Mouse (Mus musculus): Measurements from ENCODE around the gene Rbm15. TPM values are rescaled to one million over a fixed set of nuclear protein-coding genes. Genes with fewer than 3 reads are reported as not detected.
A peak's percentile ranks its signal among the peaks of the same experiment; 100 is the strongest.

Gene Rbm15
- polyA plus RNA-seq, 1 experiment from 2014 or later = 16.7 TPM

GRCm38 (mm10) chr3:107360341-107360740 lies 26.9 kb upstream of the Rbm15 start:
- no peaks in the 10 kb centered on the region for H3K9me3 ChIP-seq (ENCODE audit: control insufficient read depth, low read length)
- no peaks in the 10 kb centered on the region for H3K4me1 ChIP-seq (replicated peaks; ENCODE audit: control insufficient read depth, insufficient read depth, low read length)
- 0 out of 2 replicates have a peak, but pooled peaks cover 3% of the 10 kb centered on the region for H3K27me3 ChIP-seq (replicated peaks; ENCODE audit: control insufficient read depth, insufficient read depth, low read length)
- no peaks in the 10 kb centered on the region for H3K36me3 ChIP-seq (ENCODE audit: control insufficient read depth, insufficient read depth, low read length)
- H3K27ac ChIP-seq (ENCODE audit: low read depth) = no peak overlapping the region
- no peak for DNase-seq (ENCODE audit: low spot score)
- no peak for ATAC-seq (replicated peaks; ENCODE audit: low FRiP score, low TSS enrichment, low read depth)
- 56% methylated on average over 4 of the region's 4 CpGs for WGBS
- no peak overlapping the region for H3K4me2 ChIP-seq (ENCODE audit: low read length)
- no peak overlapping the region for H3K9ac ChIP-seq (ENCODE audit: low read length)
- H3K4me3 ChIP-seq (ENCODE audit: low read depth, low read length) = no peak overlapping the region

GRCm38 (mm10) chr3:107357700-107358234 lies 24.3 kb upstream of the Rbm15 start:
- no peak for ATAC-seq (replicated peaks; ENCODE audit: low FRiP score, low TSS enrichment, low read depth)
- Histone ChIP-seq H3K9me3 (ENCODE audit: control insufficient read depth, low read length) (no peaks in the 10 kb centered on the region), H3K27ac (ENCODE audit: low read depth) (no peak overlapping the region), H3K9ac (ENCODE audit: low read length) (no peak overlapping the region), H3K36me3 (ENCODE audit: control insufficient read depth, insufficient read depth, low read length) (no peaks in the 10 kb centered on the region), H3K4me3 (ENCODE audit: low read depth, low read length) (no peak overlapping the region), H3K4me1 (replicated peaks; ENCODE audit: control insufficient read depth, insufficient read depth, low read length) (no peaks in the 10 kb centered on the region), H3K27me3 (replicated peaks; ENCODE audit: control insufficient read depth, insufficient read depth, low read length) (0 out of 2 replicates have a peak, but pooled peaks cover 3% of the 10 kb centered on the region), H3K4me2 (ENCODE audit: low read length) (no peak overlapping the region)
- DNase-seq (ENCODE audit: low spot score) = no peak
- 54% methylated on average over 3 of the region's 3 CpGs for WGBS

- Histone ChIP-seq H3K36me3 (ENCODE audit: control insufficient read depth, insufficient read depth, low read length) (no peaks in the 10 kb centered on the region), H3K4me2 (ENCODE audit: low read length) (peak overlapping the region; percentile 7; the same call in 1 of the 2 replicates), H3K9ac (ENCODE audit: low read length) (0 out of 2 replicates have a peak overlapping the region, but pooled peaks have one; percentile 25), H3K4me3 (ENCODE audit: low read depth, low read length) (no peak overlapping the region), H3K27me3 (replicated peaks; ENCODE audit: control insufficient read depth, insufficient read depth, low read length) (0 out of 2 replicates have a peak, but pooled peaks cover 3% of the 10 kb centered on the region), H3K27ac (ENCODE audit: low read depth) (no peak overlapping the region), H3K4me1 (replicated peaks; ENCODE audit: control insufficient read depth, insufficient read depth, low read length) (no peaks in the 10 kb centered on the region), H3K9me3 (ENCODE audit: control insufficient read depth, low read length) (no peaks in the 10 kb centered on the region)
- 1% methylated on average over 11 of the region's 11 CpGs for WGBS
- DNase-seq (ENCODE audit: low spot score) (peak; percentile 77), ATAC-seq (replicated peaks; ENCODE audit: low FRiP score, low TSS enrichment, low read depth) (peak; percentile 90)
Measured at GRCm38 (mm10) chr3:107356964-107357441, 23.5 kb upstream of the Rbm15 start.

GRCm38 (mm10) chr3:107355618-107356260 lies 22.3 kb upstream of the Rbm15 start:
- 80% methylated on average over 6 of the region's 6 CpGs for WGBS
- no peaks in the 10 kb centered on the region for H3K36me3 ChIP-seq (ENCODE audit: control insufficient read depth, insufficient read depth, low read length)
- ATAC-seq (replicated peaks; ENCODE audit: low FRiP score, low TSS enrichment, low read depth) (no peak), DNase-seq (ENCODE audit: low spot score) (no peak)
- H3K27me3 ChIP-seq (replicated peaks; ENCODE audit: control insufficient read depth, insufficient read depth, low read length) = 0 out of 2 replicates have a peak, but pooled peaks cover 3% of the 10 kb centered on the region
- H3K4me3 ChIP-seq (ENCODE audit: low read depth, low read length) = no peak overlapping the region
- no peak overlapping the region for H3K27ac ChIP-seq (ENCODE audit: low read depth)
- no peaks in the 10 kb centered on the region for H3K4me1 ChIP-seq (replicated peaks; ENCODE audit: control insufficient read depth, insufficient read depth, low read length)
- H3K4me2 ChIP-seq (ENCODE audit: low read length) = no peak overlapping the region
- H3K9me3 ChIP-seq (ENCODE audit: control insufficient read depth, low read length) = no peaks in the 10 kb centered on the region
- no peak overlapping the region for H3K9ac ChIP-seq (ENCODE audit: low read length)

- WGBS = 54% methylated on average over 3 of the region's 3 CpGs
- no peaks in the 10 kb centered on the region for H3K27me3 ChIP-seq (replicated peaks; ENCODE audit: control insufficient read depth, insufficient read depth, low read length)
- no peak overlapping the region for H3K27ac ChIP-seq (ENCODE audit: low read depth)
- no peak overlapping the region for H3K9ac ChIP-seq (ENCODE audit: low read length)
- no peaks in the 10 kb centered on the region for H3K9me3 ChIP-seq (ENCODE audit: control insufficient read depth, low read length)
- H3K4me3 ChIP-seq (ENCODE audit: low read depth, low read length) = no peak overlapping the region
- no peaks in the 10 kb centered on the region for H3K4me1 ChIP-seq (replicated peaks; ENCODE audit: control insufficient read depth, insufficient read depth, low read length)
- no peak overlapping the region for H3K4me2 ChIP-seq (ENCODE audit: low read length)
- ATAC-seq (replicated peaks; ENCODE audit: low FRiP score, low TSS enrichment, low read depth) = no peak
- H3K36me3 ChIP-seq (ENCODE audit: control insufficient read depth, insufficient read depth, low read length) = no peaks in the 10 kb centered on the region
- DNase-seq (ENCODE audit: low spot score) = no peak
Measured at GRCm38 (mm10) chr3:107351706-107352105, 18.2 kb upstream of the Rbm15 start.

- H3K4me1 ChIP-seq (replicated peaks; ENCODE audit: control insufficient read depth, insufficient read depth, low read length) = no peaks in the 10 kb centered on the region
- 74% methylated on average over 3 of the region's 3 CpGs for WGBS
Measured at GRCm38 (mm10) chr3:107349006-107349405, 15.5 kb upstream of the Rbm15 start.

GRCm38 (mm10) chr3:107345033-107345725 lies 11.7 kb upstream of the Rbm15 start:
- no peaks in the 10 kb centered on the region for H3K36me3 ChIP-seq (ENCODE audit: control insufficient read depth, insufficient read depth, low read length)
- no peak overlapping the region for H3K27ac ChIP-seq (ENCODE audit: low read depth)
- ATAC-seq (replicated peaks; ENCODE audit: low FRiP score, low TSS enrichment, low read depth) = no peak
- no peak overlapping the region for H3K9ac ChIP-seq (ENCODE audit: low read length)
- no peak overlapping the region for H3K4me3 ChIP-seq (ENCODE audit: low read depth, low read length)
- DNase-seq (ENCODE audit: low spot score) = no peak
- no peaks in the 10 kb centered on the region for H3K9me3 ChIP-seq (ENCODE audit: control insufficient read depth, low read length)
- H3K4me1 ChIP-seq (replicated peaks; ENCODE audit: control insufficient read depth, insufficient read depth, low read length) = no peaks in the 10 kb centered on the region
- WGBS = 39% methylated on average over 3 of the region's 3 CpGs
- no peak overlapping the region for H3K4me2 ChIP-seq (ENCODE audit: low read length)
- H3K27me3 ChIP-seq (replicated peaks; ENCODE audit: control insufficient read depth, insufficient read depth, low read length) = no peaks in the 10 kb centered on the region

More at GRCm38 (mm10) chr3:107349006-107349405, 15.5 kb upstream of the Rbm15 start:
- Histone ChIP-seq H3K27ac (ENCODE audit: low read depth) (no peak overlapping the region), H3K4me2 (ENCODE audit: low read length) (no peak overlapping the region), H3K9me3 (ENCODE audit: control insufficient read depth, low read length) (no peaks in the 10 kb centered on the region), H3K36me3 (ENCODE audit: control insufficient read depth, insufficient read depth, low read length) (no peaks in the 10 kb centered on the region), H3K4me3 (ENCODE audit: low read depth, low read length) (no peak overlapping the region), H3K27me3 (replicated peaks; ENCODE audit: control insufficient read depth, insufficient read depth, low read length) (no peaks in the 10 kb centered on the region), H3K9ac (ENCODE audit: low read length) (no peak overlapping the region)
- DNase-seq (ENCODE audit: low spot score) (no peak), ATAC-seq (replicated peaks; ENCODE audit: low FRiP score, low TSS enrichment, low read depth) (no peak)

- no peak overlapping the region for H3K9ac ChIP-seq (ENCODE audit: low read length)
- no peak for DNase-seq (ENCODE audit: low spot score)
- no peak overlapping the region for H3K4me2 ChIP-seq (ENCODE audit: low read length)
- no peak overlapping the region for H3K27ac ChIP-seq (ENCODE audit: low read depth)
- H3K36me3 ChIP-seq (ENCODE audit: control insufficient read depth, insufficient read depth, low read length) = no peaks in the 10 kb centered on the region
- no peaks in the 10 kb centered on the region for H3K4me1 ChIP-seq (replicated peaks; ENCODE audit: control insufficient read depth, insufficient read depth, low read length)
- no peak for ATAC-seq (replicated peaks; ENCODE audit: low FRiP score, low TSS enrichment, low read depth)
- H3K9me3 ChIP-seq (ENCODE audit: control insufficient read depth, low read length) = no peaks in the 10 kb centered on the region
- H3K27me3 ChIP-seq (replicated peaks; ENCODE audit: control insufficient read depth, insufficient read depth, low read length) = no peaks in the 10 kb centered on the region
- WGBS = 47% methylated on average over 3 of the region's 3 CpGs
- H3K4me3 ChIP-seq (ENCODE audit: low read depth, low read length) = no peak overlapping the region
Measured at GRCm38 (mm10) chr3:107343971-107344370, 10.5 kb upstream of the Rbm15 start.

Data from intestine, embryonic 14.5 days (tissue).